Mouse (Mus musculus) liver, adult 2 months (tissue): ENCODE measurements around the gene Entpd8.

ENCODE experiments used
- CTCF ChIP-seq: fragments of 200-500 bp; IDR thresholded peaks from 2 replicates; pipeline ENCODE4 v1.5.1; 2011; ENCODE audit warnings: low read depth, low read length, control low read depth
- POLR2A ChIP-seq: fragments of 200-500 bp; IDR thresholded peaks from 2 replicates; pipeline ENCODE4 v1.6.1; 2011; ENCODE audit warnings: low read length, control low read depth; ENCODE audit not compliant: insufficient read depth; ENCODE audit errors: extremely low read depth

DNA sequence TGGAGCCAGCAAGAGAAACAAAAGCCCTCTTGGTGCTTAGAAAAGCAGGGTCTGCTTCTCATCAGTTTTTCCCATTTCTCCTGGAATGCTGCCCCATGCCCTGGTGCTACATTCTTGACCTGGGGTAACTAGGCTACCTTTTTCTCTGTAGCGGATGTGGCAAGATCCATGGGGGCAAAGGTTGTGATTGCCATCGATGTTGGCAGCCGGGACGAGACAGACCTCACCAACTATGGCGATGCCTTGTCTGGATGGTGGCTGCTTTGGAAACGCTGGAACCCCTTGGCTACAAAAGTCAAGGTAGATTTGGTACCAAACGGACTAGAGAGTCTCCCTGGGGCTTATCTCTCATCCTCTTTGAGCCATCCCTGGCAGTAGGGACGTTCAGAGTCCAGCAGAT lies 28.7 kb upstream of the Entpd8 start:
- TF ChIP-seq POLR2A (no peak), CTCF (no peak)
